ENCODE assay signal across 22 mouse cellular contexts in genomic region chr12:54110342-54110741, GRCm38 (mm10).
DNase-seq lines count a peak whose midpoint lies in the region; ATAC-seq and TF ChIP-seq lines count a peak whose summit lies in the region.
"Had no signal": no experiment of that assay in that cellular context is flagged by ENCODE, and none has a peak within 500 bp of the region (broad histone marks: within the 10 kb centered on the region; RNA-seq: fewer than 3 reads in every experiment).

No protein-coding gene starts in this region.

- peaks cover 10% of the 10 kb centered on the region; the same call in 1 of the 2 replicates for H3K4me1 ChIP-seq in hindbrain, embryonic 10.5 days (replicated peaks)
- no peaks in the 10 kb centered on the region; the same call in 1 of the 2 replicates for H3K4me1 ChIP-seq in hindbrain, embryonic 12.5 days
- H3K4me1 ChIP-seq in E14TG2a.4 (replicated peaks; ENCODE audit: low read depth, low read length) = peaks cover 61% of the 10 kb centered on the region
- H3K4me1 ChIP-seq: embryonic facial prominence, embryonic 10.5 days; embryonic facial prominence, embryonic 12.5 days; forebrain, embryonic 15.5 days had no signal

- no peaks in the 10 kb centered on the region for H3K9me3 ChIP-seq in hindbrain, embryonic 10.5 days
- H3K9me3 ChIP-seq in hindbrain, embryonic 12.5 days (replicated peaks) = no peaks in the 10 kb centered on the region
- H3K9me3 ChIP-seq in E14TG2a.4 (ENCODE audit: low read length) = no peaks in the 10 kb centered on the region
- H3K9me3 ChIP-seq: embryonic facial prominence, embryonic 10.5 days; embryonic facial prominence, embryonic 12.5 days; forebrain, embryonic 13.5 days; forebrain, embryonic 15.5 days had no signal

- H3K4me2 ChIP-seq in hindbrain, embryonic 12.5 days (replicated peaks) = no peak overlapping the region
- H3K4me2 ChIP-seq: embryonic facial prominence, embryonic 12.5 days; forebrain, embryonic 13.5 days; forebrain, embryonic 15.5 days had no signal

- H3K27me3 ChIP-seq in hindbrain, embryonic 10.5 days (ENCODE audit: insufficient read depth, poor library complexity, severe bottlenecking) = no peaks in the 10 kb centered on the region
- H3K27me3 ChIP-seq in hindbrain, embryonic 12.5 days = no peaks in the 10 kb centered on the region
- no peaks in the 10 kb centered on the region for H3K27me3 ChIP-seq in E14TG2a.4 (ENCODE audit: insufficient read depth, low read length)
- H3K27me3 ChIP-seq: CH12.LX; embryonic facial prominence, embryonic 12.5 days; forebrain, embryonic 13.5 days; forebrain, embryonic 15.5 days had no signal

- H3K9ac ChIP-seq in hindbrain, embryonic 12.5 days = no peak overlapping the region
- H3K9ac ChIP-seq: embryonic facial prominence, embryonic 12.5 days; forebrain, embryonic 13.5 days; forebrain, embryonic 15.5 days; forebrain, postnatal 0 days had no signal

- no peak for ATAC-seq in hindbrain, embryonic 12.5 days (ENCODE audit: low FRiP score)
- ATAC-seq: activated CD4-positive, CD25-positive, alpha-beta regulatory T cell, adult 4 months; CD4-positive, CD25-positive, alpha-beta regulatory T cell, adult 4 months; forebrain, embryonic 13.5 days; forebrain, embryonic 15.5 days had no signal

- no peak for TF ChIP-seq CTCF in E14TG2a.4 (conservative IDR thresholded peaks at IDR 0.05; ENCODE audit: low read length)

- H3K4me3 ChIP-seq in hindbrain, embryonic 10.5 days = no peak overlapping the region
- no peak overlapping the region for H3K4me3 ChIP-seq in hindbrain, embryonic 12.5 days
- H3K4me3 ChIP-seq in E14TG2a.4 (replicated peaks; ENCODE audit: low read length) = peak overlapping the region; percentile 35
- H3K4me3 ChIP-seq: embryonic facial prominence, embryonic 10.5 days; embryonic facial prominence, embryonic 12.5 days; forebrain, embryonic 13.5 days; forebrain, embryonic 15.5 days had no signal

- no peaks in the 10 kb centered on the region for H3K36me3 ChIP-seq in hindbrain, embryonic 10.5 days
- H3K36me3 ChIP-seq in hindbrain, embryonic 12.5 days = no peaks in the 10 kb centered on the region
- peaks cover 2% of the 10 kb centered on the region; the same call in 1 of the 2 replicates for H3K36me3 ChIP-seq in E14TG2a.4 (ENCODE audit: insufficient read depth, low read length)
- H3K36me3 ChIP-seq: embryonic facial prominence, embryonic 10.5 days; embryonic facial prominence, embryonic 12.5 days; forebrain, embryonic 15.5 days had no signal

- WGBS in hindbrain, embryonic 10.5 days = 29% methylated on average over 2 of the region's 2 CpGs
- WGBS in hindbrain, embryonic 12.5 days = 44% methylated on average over 2 of the region's 2 CpGs

- no peak for DNase-seq in hindbrain, embryonic 10.5 days (ENCODE audit: low spot score)
- DNase-seq in ES-CJ7 (ENCODE audit: low read depth, low spot score) = peak; percentile 20
- no peak for DNase-seq in thymus, adult 18-20 months
- no peak for DNase-seq in heart, adult 9 months (ENCODE audit: low spot score in 2 of 2)
- DNase-seq: adrenal gland, adult 8-10 months; adrenal gland, postnatal 14 days; adrenal gland, postnatal 36 days; B cell, adult 2 months; cerebellum, adult 11-12 months; cerebellum, adult 2 months; cerebellum, adult 9-10 months; cerebellum, postnatal 25 days had no signal

- peak overlapping the region; percentile 20; the same call in 1 of the 2 replicates for H3K27ac ChIP-seq in hindbrain, embryonic 10.5 days
- H3K27ac ChIP-seq in hindbrain, embryonic 12.5 days = no peak overlapping the region
- H3K27ac ChIP-seq: embryonic facial prominence, embryonic 10.5 days; embryonic facial prominence, embryonic 12.5 days; forebrain, embryonic 13.5 days; forebrain, embryonic 15.5 days had no signal
